Mouse (Mus musculus) megakaryocyte, embryonic 14.5 days (primary cell): Measurements from ENCODE around the gene Ldb1.

Source experiments
- FLI1 ChIP-seq: IDR thresholded peaks from 2 replicates; pipeline ENCODE4 v1.6.1; 2012; ENCODE audit warnings: low read length, inconsistent platforms, mixed read lengths
- GATA1 ChIP-seq: IDR thresholded peaks from 3 replicates; pipeline ENCODE4 v1.6.1; 2012; ENCODE audit warnings: mixed read lengths, low read length, inconsistent platforms, borderline replicate concordance

DNA sequence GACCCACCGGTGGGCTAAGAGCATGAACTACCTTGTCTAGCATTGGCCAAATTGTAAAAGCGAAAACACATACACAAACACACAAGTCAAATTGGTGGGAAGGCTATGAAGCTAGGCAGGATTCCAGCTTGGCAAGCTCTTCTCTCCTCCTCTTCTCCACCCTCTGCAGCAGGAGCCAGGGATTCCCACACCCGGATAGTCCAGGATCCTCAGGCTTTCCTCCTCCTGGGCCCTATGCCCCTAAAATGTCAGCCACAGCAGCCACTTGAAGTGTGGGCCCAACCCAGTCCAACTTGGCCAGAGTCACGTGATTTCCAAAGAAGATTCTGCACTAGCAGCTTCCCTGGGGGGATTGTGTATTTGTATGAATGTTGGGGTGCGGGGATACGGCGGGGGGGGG lies 1.6 kb downstream of the Ldb1 start:
- TF ChIP-seq GATA1 (no peak), FLI1 (no peak)
